Mouse (Mus musculus) gastrocnemius, postnatal 25 days (tissue): ENCODE results near the gene Fam53b. TPM values are rescaled to one million over a fixed set of nuclear protein-coding genes. Genes with fewer than 3 reads are reported as not detected.
A peak's percentile ranks its signal among the peaks of the same experiment; 100 is the strongest.

ENCODE experiments used
- DNase-seq: peaks from one replicate; pipeline ENCODE4 v3.0.0; 2022
- total RNA-seq, 2 experiments: library from RNA; stranded (reverse); gene quantifications; 1 replicate in 1 of 2; 2 replicates in 1 of 2; pipeline ENCODE4 v1.2.3; 2021

The Fam53b gene
- total RNA-seq, 2 experiments from 2014 or later: 17.0 to 19.0 TPM

DNA sequence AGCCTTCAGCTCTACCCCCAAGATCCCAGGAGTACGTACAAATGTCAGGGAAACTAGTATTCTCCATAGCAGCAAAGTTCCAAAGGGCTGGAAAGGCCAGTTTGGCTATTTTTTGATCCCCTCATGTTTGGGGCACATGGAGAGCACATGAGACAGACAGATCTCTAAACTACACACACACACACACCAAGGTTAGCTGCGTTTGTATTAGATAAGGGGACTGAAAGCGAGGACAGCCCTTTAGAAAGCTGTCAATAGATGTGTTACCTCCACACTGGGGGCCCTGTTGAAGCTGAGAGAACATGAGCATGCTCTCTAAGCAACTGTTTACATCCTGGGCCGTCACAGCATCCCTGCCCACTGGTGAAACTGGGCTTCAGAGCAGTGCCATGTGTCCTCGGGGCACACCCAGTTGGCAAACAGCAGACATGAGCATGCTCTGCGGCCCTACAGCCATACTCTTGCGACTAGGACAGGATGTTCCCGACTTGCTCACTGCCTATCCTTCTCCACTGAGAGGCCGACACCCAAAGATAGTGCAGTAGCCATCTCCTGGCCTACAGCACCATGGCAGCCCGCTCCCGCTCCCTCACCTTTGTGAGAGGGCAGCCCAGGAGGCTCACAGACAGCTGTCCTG is 47.3 kb downstream of the Fam53b start:
- DNase-seq: peak; percentile 85

DNA sequence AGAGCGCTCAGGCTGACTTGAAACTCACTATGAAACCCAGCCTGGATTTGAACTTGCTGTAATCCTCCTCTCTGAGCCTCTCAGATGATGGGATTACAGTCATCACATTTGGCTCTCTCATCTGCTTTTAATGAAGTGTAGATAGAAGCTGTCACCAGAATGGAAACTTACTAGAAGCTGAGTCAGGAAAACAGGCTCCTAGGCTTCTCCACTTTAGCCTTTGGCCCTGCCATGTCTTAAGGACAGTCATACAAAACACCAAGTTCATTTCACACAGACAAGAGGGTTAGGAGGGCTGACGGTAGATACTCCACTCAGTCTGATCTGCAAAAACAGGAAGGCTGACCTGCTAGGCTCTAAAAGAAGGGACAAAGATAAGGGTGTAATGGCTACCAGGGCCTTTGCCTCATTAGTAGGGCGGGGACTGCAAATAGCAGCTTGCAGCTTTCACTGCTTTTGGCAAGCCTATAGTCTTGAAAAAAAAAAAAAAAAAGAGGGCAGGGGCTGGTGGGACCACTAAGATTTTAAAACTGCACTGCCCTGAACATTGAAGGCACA is 48.0 kb downstream of the Fam53b start:
- DNase-seq: no peak

- DNase-seq: no peak
Observed at GRCm38 (mm10) chr7:132764896-132765491, 48.7 kb downstream of the Fam53b start.

GRCm38 (mm10) chr7:132764314-132764713 is 49.4 kb downstream of the Fam53b start:
- no peak for DNase-seq

- no peak for DNase-seq
Observed at GRCm38 (mm10) chr7:132763911-132764310, 49.8 kb downstream of the Fam53b start.

DNA sequence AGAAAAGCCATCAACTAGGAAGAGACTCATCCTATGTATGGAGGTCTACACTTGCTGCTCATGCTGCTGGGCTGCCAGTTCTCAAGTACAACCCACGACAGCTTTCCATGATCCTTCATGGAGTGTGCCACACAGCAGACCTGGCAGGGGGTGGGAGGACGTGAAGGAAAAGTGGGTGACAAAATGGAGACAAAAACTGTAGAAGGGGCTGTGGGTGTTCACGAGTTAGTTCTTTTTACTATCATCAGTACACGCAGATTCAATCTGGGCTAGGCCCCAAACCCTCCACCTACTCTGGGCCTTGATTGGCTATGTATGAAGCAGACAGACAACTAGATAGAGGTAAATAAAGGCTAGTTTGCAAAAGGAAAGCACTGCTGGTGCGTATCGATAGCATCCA is 50.3 kb downstream of the Fam53b start:
- DNase-seq: no peak

DNA sequence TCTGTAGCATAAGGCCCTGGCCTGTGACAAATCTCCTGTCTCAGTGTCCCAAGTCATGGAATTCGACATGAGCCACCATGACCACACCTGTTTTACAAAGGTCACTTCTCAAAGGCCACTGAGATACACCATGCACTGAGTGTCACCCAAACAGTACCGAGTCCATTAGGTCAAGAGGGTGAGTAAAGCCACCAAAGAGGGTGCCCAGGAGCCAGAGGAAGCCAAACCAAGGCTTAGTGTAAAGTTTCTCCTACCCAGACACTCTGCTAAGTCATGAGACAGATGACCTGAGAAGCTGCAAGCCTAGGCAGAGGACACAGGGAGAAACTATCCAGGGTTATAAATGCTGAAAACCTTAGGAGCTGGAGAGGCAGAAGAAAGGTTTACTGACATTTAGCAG is 52.3 kb downstream of the Fam53b start:
- DNase-seq: no peak

DNA sequence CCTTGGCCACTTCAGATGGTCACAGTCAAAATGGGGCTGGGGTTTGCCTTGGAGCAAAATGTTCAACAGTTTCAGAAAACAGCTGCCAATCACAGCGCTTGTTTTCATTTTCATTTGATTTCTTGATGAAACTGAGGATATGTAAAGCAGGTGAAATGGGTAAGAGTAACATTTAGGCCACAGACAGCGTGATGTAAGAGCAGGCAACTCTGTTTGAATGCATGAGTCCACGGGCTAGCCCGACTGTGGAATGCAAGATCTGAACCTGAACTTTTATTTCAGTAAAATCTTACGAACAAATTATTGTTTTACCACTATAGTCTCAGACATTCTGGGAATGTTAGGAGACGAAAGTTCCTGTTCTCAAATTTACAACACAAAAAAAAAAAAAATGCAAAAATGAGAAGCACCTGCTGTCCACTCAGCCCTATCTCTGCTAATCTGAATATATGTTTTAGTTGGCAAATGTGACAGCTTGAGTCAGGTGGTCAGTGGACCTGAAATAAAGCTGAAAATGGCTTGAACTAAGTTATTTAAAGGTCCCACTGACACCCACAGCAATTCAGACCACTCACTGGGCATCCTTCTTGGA is 53.0 kb downstream of the Fam53b start:
- DNase-seq: no peak

GRCm38 (mm10) chr7:132759926-132760325 is 53.8 kb downstream of the Fam53b start:
- DNase-seq: no peak

GRCm38 (mm10) chr7:132759405-132759891 is 54.2 kb downstream of the Fam53b start:
- DNase-seq: no peak

GRCm38 (mm10) chr7:132758875-132759274 is 54.8 kb downstream of the Fam53b start:
- DNase-seq: no peak

GRCm38 (mm10) chr7:132756325-132756724 is 57.4 kb downstream of the Fam53b start:
- no peak for DNase-seq

GRCm38 (mm10) chr7:132754389-132754750 is 59.3 kb downstream of the Fam53b start:
- DNase-seq: no peak

DNA sequence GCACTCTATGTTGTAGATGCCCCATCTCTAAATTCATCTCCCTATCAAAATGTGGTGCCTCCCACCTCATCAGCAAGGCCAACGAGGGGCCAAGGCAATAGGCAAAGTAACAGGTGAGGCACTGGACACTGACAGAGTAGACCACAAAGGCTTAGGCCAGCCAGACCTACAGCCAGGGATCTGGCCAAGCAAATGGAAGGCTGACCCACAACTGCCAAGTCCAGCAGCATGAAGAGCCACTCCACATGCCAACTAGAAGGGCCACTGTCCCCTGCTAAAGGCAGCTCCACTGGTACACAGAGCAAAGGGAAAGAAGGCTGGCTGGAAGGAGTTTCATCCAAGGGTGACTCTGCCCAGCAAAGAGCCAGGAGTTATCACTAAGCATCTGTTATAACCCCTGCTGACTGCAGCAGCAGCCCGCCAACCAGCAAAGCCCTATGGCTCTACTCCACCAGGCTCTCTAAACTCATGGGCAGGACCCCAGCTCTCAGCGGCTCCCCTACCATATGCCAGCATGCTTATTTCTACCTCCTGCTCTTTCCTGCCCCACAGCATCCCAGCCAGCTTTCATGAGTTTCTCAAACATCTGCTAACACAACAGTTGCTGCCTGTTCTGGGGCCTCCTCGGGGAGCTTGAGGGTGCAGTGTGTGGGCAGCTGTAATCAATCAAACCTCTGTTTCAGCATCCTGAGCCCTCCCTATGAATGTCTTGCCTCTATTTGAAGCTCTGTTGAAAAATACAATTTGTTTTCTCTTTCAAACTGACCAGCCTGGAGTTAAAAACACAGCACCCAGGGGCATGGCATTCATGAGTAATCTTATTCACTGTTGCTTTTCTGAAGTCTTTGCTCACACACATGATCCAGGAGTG is 59.9 kb downstream of the Fam53b start:
- DNase-seq: peak; percentile 57

GRCm38 (mm10) chr7:132751716-132752115 is 62.0 kb downstream of the Fam53b start:
- DNase-seq: no peak

DNA sequence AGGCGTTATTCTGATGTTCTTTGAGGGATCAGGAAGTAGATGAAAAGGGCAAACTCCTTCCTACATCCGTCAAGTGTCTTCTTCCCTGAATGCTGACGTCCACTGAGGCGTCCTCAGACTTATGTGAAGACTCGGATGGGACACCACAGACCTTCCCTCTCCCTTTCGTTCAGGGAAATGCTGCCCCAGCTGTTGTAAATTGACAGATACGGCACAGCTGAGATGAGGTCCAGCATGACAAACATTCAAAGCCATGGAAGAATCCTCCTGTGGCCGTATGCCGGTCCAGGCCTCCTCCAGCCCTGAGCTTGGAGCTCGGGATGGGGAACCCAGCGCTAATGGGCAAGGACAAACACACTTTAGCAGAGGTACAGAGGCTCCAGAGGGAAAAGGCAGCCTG is 64.2 kb downstream of the Fam53b start:
- no peak for DNase-seq

GRCm38 (mm10) chr7:132748076-132748769 is 65.5 kb downstream of the Fam53b start:
- DNase-seq: no peak

GRCm38 (mm10) chr7:132747096-132747495 is 66.6 kb downstream of the Fam53b start:
- DNase-seq: no peak

DNA sequence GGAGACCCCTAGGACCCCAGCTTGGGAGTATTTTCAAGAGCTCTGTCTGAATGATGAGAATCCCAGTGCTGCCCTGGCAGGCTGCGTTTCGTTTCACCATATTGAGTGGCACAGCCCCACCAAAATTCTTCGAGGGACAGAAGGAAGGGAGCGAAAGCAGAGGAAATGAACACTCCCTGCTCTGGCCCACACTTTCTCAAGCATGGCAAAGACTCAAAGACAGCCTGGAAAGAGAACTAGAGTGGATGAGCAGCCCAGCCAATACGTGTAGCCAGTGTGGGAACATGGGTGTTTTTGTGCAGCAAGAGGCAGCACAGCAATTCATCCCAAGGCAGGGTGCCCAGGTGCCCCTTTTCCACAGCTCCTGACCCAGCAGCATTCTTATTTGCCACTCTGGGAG is 70.8 kb downstream of the Fam53b start:
- peak; percentile 35 for DNase-seq

DNA sequence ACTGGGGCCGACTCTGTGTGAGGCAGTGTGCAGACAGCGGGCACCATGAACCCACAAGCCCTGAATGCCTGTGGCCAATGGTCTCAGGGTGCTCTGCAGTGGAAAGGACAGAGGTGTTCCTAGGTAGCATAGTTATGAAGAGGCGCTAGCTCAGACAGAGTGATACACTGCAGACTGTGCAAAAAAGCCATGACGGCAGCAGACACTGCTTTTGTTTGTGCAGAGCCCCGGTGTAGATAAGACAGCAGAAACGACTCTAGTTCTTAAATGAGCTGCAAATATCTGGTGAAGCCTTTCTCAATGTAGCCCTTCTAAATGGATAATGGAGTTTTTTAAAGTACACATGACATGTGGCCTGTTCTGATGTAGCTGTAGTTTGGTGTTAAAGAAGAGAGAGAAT is 73.9 kb downstream of the Fam53b start:
- no peak for DNase-seq

- DNase-seq: no peak
Observed at GRCm38 (mm10) chr7:132738844-132739243, 74.8 kb downstream of the Fam53b start.
